Mouse (Mus musculus): ENCODE data around the gene Rictor. TPM values are rescaled to one million over a fixed set of nuclear protein-coding genes. Genes with fewer than 3 reads are reported as not detected.

The Rictor gene
- polyA plus RNA-seq, 1 experiment = 1.9 TPM

DNA sequence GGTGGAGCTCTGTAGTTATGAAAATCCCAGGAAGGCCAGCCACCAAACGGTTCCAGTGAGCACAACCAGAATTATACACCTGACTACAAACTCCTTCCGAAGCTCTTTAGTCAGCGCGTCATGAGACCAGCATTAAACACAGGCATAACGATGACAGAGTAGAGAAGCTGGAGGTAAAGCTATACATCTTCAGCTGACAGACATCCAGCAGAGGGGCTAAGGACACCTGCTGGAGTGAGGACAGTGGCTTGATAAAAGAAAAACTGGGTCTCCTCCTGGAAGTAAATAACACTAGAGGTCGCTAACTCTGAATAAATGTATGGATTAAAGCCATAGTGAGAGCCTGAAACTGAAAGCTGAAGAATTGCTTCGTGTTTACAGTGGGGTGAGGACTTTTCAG, 84.7 kb downstream of the Rictor start:
- TF ChIP-seq GATA1 (IDR thresholded peaks at IDR 0.05; ENCODE audit: low read length) = no peak

DNA sequence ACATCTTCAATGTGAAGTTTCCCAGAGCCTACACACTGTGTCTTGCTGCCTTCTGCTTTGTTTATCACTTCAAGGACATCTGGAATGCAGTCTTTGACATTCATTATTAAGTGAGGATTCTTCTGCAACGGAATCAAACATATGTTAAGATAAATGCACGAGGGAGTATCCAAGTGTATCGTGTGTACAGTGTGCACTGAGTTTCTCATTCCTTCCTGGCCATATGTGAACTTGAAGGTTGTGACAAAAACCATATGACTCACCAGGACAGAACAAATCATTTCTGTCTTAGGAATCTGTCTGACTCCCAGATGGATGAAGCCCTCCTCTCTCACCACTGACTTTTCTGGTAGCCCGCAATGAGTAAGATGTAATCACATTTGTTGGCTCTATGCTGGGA, 107.6 kb downstream of the Rictor start:
- TF ChIP-seq GATA1 (IDR thresholded peaks at IDR 0.05; ENCODE audit: low read length) = no peak

DNA sequence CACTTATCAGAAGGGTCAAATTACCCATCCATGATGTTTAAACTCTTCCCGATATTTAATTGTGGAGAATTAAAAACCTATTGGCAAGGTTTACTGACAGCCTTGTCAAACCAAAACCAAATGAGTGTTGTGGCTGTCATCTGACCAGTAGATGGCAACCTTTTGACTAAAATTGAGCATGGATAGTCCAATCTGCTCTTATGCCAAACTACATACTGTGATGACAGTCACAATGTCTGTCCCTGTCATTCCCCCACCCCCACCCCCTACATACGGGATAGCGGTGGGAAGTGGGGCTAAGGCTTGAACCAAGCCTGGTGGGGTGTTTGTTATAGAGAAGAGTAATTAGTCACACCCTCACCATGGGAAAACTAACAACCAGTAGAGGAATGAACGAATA, 132.0 kb downstream of the Rictor start:
- no peak for TF ChIP-seq GATA1 (IDR thresholded peaks at IDR 0.05; ENCODE audit: low read length)

DNA sequence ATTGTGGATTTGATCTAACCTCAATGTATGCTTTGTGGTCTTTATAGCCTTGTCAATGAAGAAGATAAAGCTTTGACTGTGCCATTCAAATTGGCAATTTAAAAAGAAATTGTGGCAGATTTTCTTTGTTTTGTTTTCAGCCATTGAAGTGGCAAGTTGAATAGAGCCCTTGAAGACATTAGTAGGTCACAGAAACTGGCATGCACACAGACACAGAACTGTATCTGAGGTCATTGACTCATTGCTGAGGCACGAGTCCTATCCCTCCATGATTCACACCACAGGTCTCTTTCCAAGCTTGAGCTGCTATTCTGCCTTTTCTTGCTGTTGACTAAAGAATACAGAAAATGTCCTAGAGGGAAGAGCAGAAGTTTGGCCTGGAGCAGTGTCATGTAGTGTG, 141.7 kb downstream of the Rictor start:
- TF ChIP-seq GATA1 (IDR thresholded peaks at IDR 0.05; ENCODE audit: low read length) = no peak

Other genes with a start within 250 kb of the Rictor start
- gene Fyb, start 185.5 kb upstream of the Rictor start, polyA plus RNA-seq (2012) = 1,659 and 2,085 TPM in 2 replicates
- not detected in 2 replicates for gene Osmr, start 166.6 kb downstream of the Rictor start, polyA plus RNA-seq (2012)

All from G1E-ER4 (cell line).